Mouse (Mus musculus) heart, adult 2 months (tissue): ENCODE data around the gene Pcbp2.

ENCODE experiments used
- CTCF ChIP-seq: fragments of 200-600 bp; IDR thresholded peaks from 2 replicates; pipeline ENCODE4 v1.8.1; 2022; ENCODE audit warnings: antibody characterized with exemption, mild to moderate bottlenecking, moderate library complexity
- EP300 ChIP-seq: fragments of 200-500 bp; IDR thresholded peaks from 2 replicates; pipeline ENCODE4 v1.6.1; 2011; ENCODE audit warnings: low read depth, low read length, control low read depth; ENCODE audit not compliant: insufficient read depth
- POLR2A ChIP-seq: fragments of 200-500 bp; IDR thresholded peaks from 2 replicates; pipeline ENCODE4 v1.6.1; 2011; ENCODE audit warnings: mild to moderate bottlenecking, low read depth, low read length, control low read depth; ENCODE audit not compliant: insufficient read depth

GRCm38 (mm10) chr15:102520416-102520815, 50.1 kb downstream of the Pcbp2 start:
- no peak for TF ChIP-seq CTCF
- no peak for TF ChIP-seq POLR2A
- no peak for TF ChIP-seq EP300
